Comparison of ENCODE assay signal across 20 mouse cellular contexts in genomic region chr1:159723733-159724132, GRCm38 (mm10).
DNase-seq lines count a peak whose midpoint lies in the region; ATAC-seq lines count a peak whose summit lies in the region.
"Had no signal": no experiment of that assay in that cellular context is flagged by ENCODE, and none has a peak within 500 bp of the region (broad histone marks: within the 10 kb centered on the region; RNA-seq: fewer than 3 reads in every experiment).

No protein-coding gene starts in this region.

- ATAC-seq in frontal cortex, adult (ENCODE audit: low TSS enrichment): peak; percentile 82
- ATAC-seq: activated CD4-positive, CD25-positive, alpha-beta regulatory T cell, adult 4 months; CD4-positive, CD25-positive, alpha-beta regulatory T cell, adult 4 months; Patski had no signal

- DNase-seq in frontal cortex, postnatal 10 days (ENCODE audit: low spot score in 2 of 2): no peak
- DNase-seq in right cerebral cortex, adult 18-20 months: peak; percentile 29
- DNase-seq in right cerebral cortex, postnatal 14 days: no peak
- peak; percentile 63 for DNase-seq in brain, adult 2 months (ENCODE audit: low read depth, low spot score)
- DNase-seq in lung, postnatal 36 days: no peak
- DNase-seq: adrenal gland, adult 2 months; adrenal gland, adult 8-10 months; adrenal gland, postnatal 10 days; adrenal gland, postnatal 14 days; adrenal gland, postnatal 25 days; adrenal gland, postnatal 36 days; B cell, adult 2 months; cerebellum, adult 11 months; cerebellum, adult 11-12 months; cerebellum, adult 18-20 months; cerebellum, adult 2 months had no signal

Comparison
In these comparisons a context has a peak if more than half of its experiments do, and no peak if none do; other contexts are left out.
1. DNase-seq: peak in right cerebral cortex, adult 18-20 months (single experiment) and brain, adult 2 months (single experiment); none in frontal cortex, postnatal 10 days (0 of 2), right cerebral cortex, postnatal 14 days (single experiment) and lung, postnatal 36 days (single experiment).